ENCODE assay signal across 25 mouse cellular contexts in genomic region chr9:49729479-49729878, GRCm38 (mm10).
DNase-seq lines count a peak whose midpoint lies in the region; ATAC-seq and TF ChIP-seq lines count a peak whose summit lies in the region.
"Had no signal": no experiment of that assay in that cellular context is flagged by ENCODE, and none has a peak within 500 bp of the region (broad histone marks: within the 10 kb centered on the region; RNA-seq: fewer than 3 reads in every experiment).

No protein-coding gene starts in this region.

- H3K4me3 ChIP-seq in hindbrain, embryonic 12.5 days = no peak overlapping the region
- H3K4me3 ChIP-seq in hindbrain, embryonic 10.5 days = no peak overlapping the region
- no peak overlapping the region for H3K4me3 ChIP-seq in left cerebral cortex, adult 2 months
- H3K4me3 ChIP-seq in kidney, embryonic 16.5 days (ENCODE audit: low read length) = no peak overlapping the region
- H3K4me3 ChIP-seq: embryonic facial prominence, embryonic 13.5 days; forebrain, embryonic 12.5 days; heart, embryonic 10.5 days; intestine, embryonic 15.5 days had no signal

- TF ChIP-seq CTCF in left cerebral cortex, adult 2 months (IDR thresholded peaks at IDR 0.05) = no peak
- TF ChIP-seq CTCF in brain, embryonic 14.5 days (IDR thresholded peaks at IDR 0.05; ENCODE audit: borderline replicate concordance, extremely low read depth, insufficient read depth, insufficient read length) = no peak

- H3K9me3 ChIP-seq in hindbrain, embryonic 12.5 days (replicated peaks) = no peaks in the 10 kb centered on the region
- H3K9me3 ChIP-seq in hindbrain, embryonic 10.5 days = no peaks in the 10 kb centered on the region
- H3K9me3 ChIP-seq in kidney, embryonic 16.5 days (ENCODE audit: low read length) = no peaks in the 10 kb centered on the region
- H3K9me3 ChIP-seq: embryonic facial prominence, embryonic 13.5 days; forebrain, embryonic 12.5 days; heart, embryonic 10.5 days; intestine, embryonic 15.5 days had no signal

- no peaks in the 10 kb centered on the region for H3K27me3 ChIP-seq in hindbrain, embryonic 12.5 days
- no peaks in the 10 kb centered on the region for H3K27me3 ChIP-seq in hindbrain, embryonic 10.5 days (ENCODE audit: insufficient read depth, poor library complexity, severe bottlenecking)
- H3K27me3 ChIP-seq in kidney, embryonic 16.5 days (ENCODE audit: insufficient read depth, low read length) = no peaks in the 10 kb centered on the region
- H3K27me3 ChIP-seq: embryonic facial prominence, embryonic 13.5 days; forebrain, embryonic 12.5 days; intestine, embryonic 15.5 days had no signal

- no peak overlapping the region for H3K9ac ChIP-seq in hindbrain, embryonic 12.5 days
- no peak overlapping the region for H3K9ac ChIP-seq in kidney, embryonic 16.5 days (replicated peaks; ENCODE audit: low read length)
- H3K9ac ChIP-seq: embryonic facial prominence, embryonic 13.5 days; forebrain, embryonic 12.5 days; intestine, embryonic 15.5 days had no signal

- TF ChIP-seq POLR2A in brain, embryonic 14.5 days (IDR thresholded peaks at IDR 0.05; ENCODE audit: borderline replicate concordance, extremely low read depth, insufficient read depth, insufficient read length, poor library complexity, severe bottlenecking) = no peak

- WGBS in hindbrain, embryonic 12.5 days = 31% methylated on average over 3 of the region's 3 CpGs
- WGBS in hindbrain, embryonic 10.5 days = 43% methylated on average over 3 of the region's 3 CpGs
- WGBS in kidney, embryonic 16.5 days = 56% methylated on average over 3 of the region's 3 CpGs

- H3K27ac ChIP-seq in hindbrain, embryonic 12.5 days = 0 out of 2 replicates have a peak overlapping the region, but pooled peaks have one; percentile 30
- H3K27ac ChIP-seq in hindbrain, embryonic 10.5 days = no peak overlapping the region
- H3K27ac ChIP-seq in left cerebral cortex, adult 2 months = 0 out of 2 replicates have a peak overlapping the region, but pooled peaks have one; percentile 26
- H3K27ac ChIP-seq in kidney, embryonic 16.5 days (ENCODE audit: low read length) = no peak overlapping the region
- H3K27ac ChIP-seq: embryonic facial prominence, embryonic 13.5 days; forebrain, embryonic 12.5 days; heart, embryonic 10.5 days; intestine, embryonic 15.5 days had no signal

- peaks cover 23% of the 10 kb centered on the region for H3K4me1 ChIP-seq in hindbrain, embryonic 12.5 days
- peaks cover 24% of the 10 kb centered on the region for H3K4me1 ChIP-seq in hindbrain, embryonic 10.5 days (replicated peaks)
- peaks cover 10% of the 10 kb centered on the region; the same call in 1 of the 2 replicates for H3K4me1 ChIP-seq in kidney, embryonic 16.5 days (ENCODE audit: insufficient read depth, low read length)
- H3K4me1 ChIP-seq: heart, embryonic 10.5 days; intestine, embryonic 15.5 days had no signal

- ATAC-seq in hindbrain, embryonic 12.5 days (ENCODE audit: low FRiP score) = no peak
- no peak for ATAC-seq in kidney, embryonic 16.5 days (ENCODE audit: low FRiP score, low TSS enrichment)
- ATAC-seq: activated CD4-positive, CD25-positive, alpha-beta regulatory T cell, adult 4 months; CD4-positive, CD25-positive, alpha-beta regulatory T cell, adult 4 months; forebrain, embryonic 16.5 days; intestine, embryonic 15.5 days had no signal

- H3K4me2 ChIP-seq in hindbrain, embryonic 12.5 days (replicated peaks) = no peak overlapping the region
- H3K4me2 ChIP-seq in kidney, embryonic 16.5 days (replicated peaks; ENCODE audit: low read depth, low read length) = no peak overlapping the region
- H3K4me2 ChIP-seq: embryonic facial prominence, embryonic 13.5 days; forebrain, embryonic 12.5 days; intestine, embryonic 15.5 days had no signal

- H3K36me3 ChIP-seq in hindbrain, embryonic 12.5 days = no peaks in the 10 kb centered on the region
- H3K36me3 ChIP-seq in hindbrain, embryonic 10.5 days = no peaks in the 10 kb centered on the region
- H3K36me3 ChIP-seq in kidney, embryonic 16.5 days (ENCODE audit: insufficient read depth, low read length) = no peaks in the 10 kb centered on the region
- H3K36me3 ChIP-seq: embryonic facial prominence, embryonic 13.5 days; forebrain, embryonic 12.5 days; heart, embryonic 10.5 days; intestine, embryonic 15.5 days had no signal

- DNase-seq in hindbrain, embryonic 10.5 days (ENCODE audit: low spot score) = no peak
- DNase-seq in left cerebral cortex, adult 2 months (ENCODE audit: extremely low spot score in 1 of 2, low spot score in 2 of 2) = no peak
- no peak for DNase-seq in left cerebral cortex, postnatal 36 days (ENCODE audit: low spot score in 2 of 2)
- peak; percentile 67 for DNase-seq in Muller cell, postnatal 12 days (ENCODE audit: inconsistent ontology term)
- peak; percentile 34 for DNase-seq in brain, embryonic 14.5 days (ENCODE audit: low read depth)
- no peak for DNase-seq in retina, postnatal 1 day
- DNase-seq: adrenal gland, adult 2 months; adrenal gland, postnatal 25 days; B cell, adult 2 months; cerebellum, adult 11 months; cerebellum, adult 8-10 months; cerebellum, postnatal 25 days; gastrocnemius, postnatal 10 days; heart, adult 18-20 months; heart, postnatal 10 days; heart, postnatal 4 days had no signal

- intact Hi-C loops in left cerebral cortex, adult 2 months (cut with DNase I) = no loop called here
- intact Hi-C loops in left cerebral cortex, postnatal 36 days (cut with DNase I) = no loop called here

Comparison
In these comparisons a context has a peak if more than half of its experiments do, and no peak if none do; other contexts are left out.
1. H3K27ac ChIP-seq: peak in hindbrain, embryonic 12.5 days (single experiment) and left cerebral cortex, adult 2 months (single experiment); none in hindbrain, embryonic 10.5 days (single experiment) and kidney, embryonic 16.5 days (single experiment).
2. DNase-seq: peak in Muller cell, postnatal 12 days (single experiment) and brain, embryonic 14.5 days (single experiment); none in hindbrain, embryonic 10.5 days (single experiment), left cerebral cortex, adult 2 months (0 of 2), left cerebral cortex, postnatal 36 days (0 of 2) and retina, postnatal 1 day (single experiment).